Mouse (Mus musculus) embryonic facial prominence, embryonic 11.5 days (tissue): ENCODE data around the gene Zfp169. TPM values are rescaled to one million over a fixed set of nuclear protein-coding genes. Genes with fewer than 3 reads are reported as not detected.
"Not testable (repeated sequence)": the region's sequence is repeated elsewhere in the genome, so short reads cannot be mapped to it uniquely, and the experiment has no call there.

Experiments used
- ATAC-seq: fragments of 200-750 bp; cut with Nextera tagmentation; replicated peaks from 2 replicates; pipeline ENCODE4 v1.8.0; 2017; ENCODE audit warnings: low read depth; ENCODE audit not compliant: insufficient number of reproducible peaks, low FRiP score, low TSS enrichment
- DNase-seq: peaks from one replicate; pipeline ENCODE4 v3.0.0-alpha.2; 2015; ENCODE audit warnings: low spot score
- H3K27ac ChIP-seq: fragments of 300-500 bp; sonication (generic); replicated peaks from 2 replicates; pipeline ENCODE4 v1.5.1; 2014; ENCODE audit warnings: mild to moderate bottlenecking, low read depth, low read length, control low read depth
- H3K27me3 ChIP-seq: fragments of 300-500 bp; sonication (generic); 2 replicates; pipeline ENCODE4 v1.6.1; 2014; ENCODE audit warnings: mild to moderate bottlenecking, low read length, moderate library complexity, mixed read lengths; ENCODE audit not compliant: control insufficient read depth, insufficient read depth
- H3K36me3 ChIP-seq: fragments of 300-500 bp; sonication (generic); replicated peaks from 2 replicates; pipeline ENCODE4 v1.6.1; 2014; ENCODE audit warnings: low read depth, mild to moderate bottlenecking, low read length, moderate library complexity, mixed read lengths; ENCODE audit not compliant: control insufficient read depth, insufficient read depth
- H3K4me1 ChIP-seq: fragments of 300-500 bp; sonication (generic); 2 replicates; pipeline ENCODE4 v1.6.1; 2014; ENCODE audit warnings: low read length, mixed read lengths; ENCODE audit not compliant: control insufficient read depth, insufficient read depth
- H3K4me2 ChIP-seq: fragments of 300-500 bp; sonication (generic); 2 replicates; pipeline ENCODE4 v1.6.1; 2014; ENCODE audit warnings: low read depth, mild to moderate bottlenecking, control low read depth, low read length, moderate library complexity
- H3K4me3 ChIP-seq: fragments of 300-500 bp; sonication (generic); 2 replicates; pipeline ENCODE4 v1.5.1; 2014; ENCODE audit warnings: low read depth, low read length, control low read depth
- H3K9ac ChIP-seq: fragments of 300-500 bp; sonication (generic); replicated peaks from 2 replicates; pipeline ENCODE4 v1.6.1; 2014; ENCODE audit warnings: mild to moderate bottlenecking, control low read depth, low read length
- H3K9me3 ChIP-seq: fragments of 300-500 bp; sonication (generic); replicated peaks from 2 replicates; pipeline ENCODE4 v1.6.1; 2016; ENCODE audit warnings: mild to moderate bottlenecking, low read length, inconsistent platforms, mixed read lengths; ENCODE audit not compliant: control insufficient read depth
- WGBS: fragments of 180-500 bp; shearing (Covaris S2); extraction: QIAGEN DNeasy Blood & Tissue Kit; methylation state at CpG from one replicate; pipeline ENCODE4 v1.1.7; 2014; 5-methylcytosine and 5-hydroxymethylcytosine counted together
- polyA plus RNA-seq: library from polyadenylated mRNA; unstranded; fragments of >200 nt; fragmentation: Nextera tagmentation; extraction: Ambion mirVana; gene quantifications from 2 replicates; pipeline ENCODE4 v1.2.1, GENCODE M21; 2014

Gene Zfp169
- polyA plus RNA-seq, 1 experiment from 2014 or later = 7.3 TPM

DNA sequence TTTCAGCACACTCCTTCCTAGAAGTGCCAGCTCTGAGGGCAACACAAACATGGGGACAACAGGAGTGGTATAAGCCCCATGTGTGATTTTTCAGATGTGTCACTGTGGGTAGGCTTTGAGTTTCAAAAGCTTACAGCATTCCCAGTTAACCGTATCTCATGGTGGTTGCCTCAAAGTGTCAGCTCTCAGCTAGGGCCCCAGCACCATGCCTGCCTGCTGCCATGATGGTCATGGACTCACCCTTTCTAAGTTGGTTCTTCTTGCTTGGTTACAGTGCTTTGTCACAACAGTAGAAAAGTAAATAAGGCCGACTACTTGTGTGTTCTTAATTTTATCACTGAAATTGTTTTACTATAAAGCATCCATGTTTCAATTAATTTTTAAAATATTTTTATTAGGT, 18.2 kb upstream of the Zfp169 start:
- Histone ChIP-seq H3K9me3 (no peaks in the 10 kb centered on the region), H3K9ac (no peak overlapping the region), H3K4me1 (no peaks in the 10 kb centered on the region), H3K27me3 (no peaks in the 10 kb centered on the region), H3K4me3 (no peak overlapping the region), H3K4me2 (no peak overlapping the region), H3K36me3 (no peaks in the 10 kb centered on the region; the same call in 1 of the 2 replicates), H3K27ac (no peak overlapping the region)
- 81% methylated on average over 2 of the region's 2 CpGs for WGBS
- no peak for ATAC-seq
- DNase-seq = no peak

GRCm38 (mm10) chr13:48530685-48531084, 17.4 kb upstream of the Zfp169 start:
- H3K4me2 ChIP-seq = no peak overlapping the region
- no peaks in the 10 kb centered on the region for H3K4me1 ChIP-seq
- H3K27me3 ChIP-seq = no peaks in the 10 kb centered on the region
- ATAC-seq (no peak), DNase-seq (no peak)
- 71% methylated on average over 2 of the region's 2 CpGs for WGBS
- no peak overlapping the region for H3K27ac ChIP-seq
- H3K4me3 ChIP-seq = no peak overlapping the region
- no peaks in the 10 kb centered on the region; the same call in 1 of the 2 replicates for H3K36me3 ChIP-seq
- no peaks in the 10 kb centered on the region for H3K9me3 ChIP-seq
- H3K9ac ChIP-seq = no peak overlapping the region

GRCm38 (mm10) chr13:48529028-48529427, 15.8 kb upstream of the Zfp169 start:
- H3K4me1 ChIP-seq = no peaks in the 10 kb centered on the region
- no peaks in the 10 kb centered on the region; the same call in 1 of the 2 replicates for H3K36me3 ChIP-seq
- H3K9ac ChIP-seq = no peak overlapping the region
- H3K9me3 ChIP-seq = no peaks in the 10 kb centered on the region
- H3K4me2 ChIP-seq = no peak overlapping the region
- H3K27ac ChIP-seq = no peak overlapping the region
- ATAC-seq (no peak), DNase-seq (no peak)
- no peak overlapping the region for H3K4me3 ChIP-seq
- WGBS = 55% methylated on average over 2 of the region's 2 CpGs
- H3K27me3 ChIP-seq = no peaks in the 10 kb centered on the region

- no peak overlapping the region for H3K9ac ChIP-seq
- H3K4me2 ChIP-seq = no peak overlapping the region
- no peaks in the 10 kb centered on the region for H3K9me3 ChIP-seq
- no peaks in the 10 kb centered on the region for H3K27me3 ChIP-seq
- no peak overlapping the region for H3K4me3 ChIP-seq
- H3K27ac ChIP-seq = no peak overlapping the region
- H3K4me1 ChIP-seq = no peaks in the 10 kb centered on the region
- DNase-seq (peak; percentile 92), ATAC-seq (0 out of 2 replicates have a peak, but pooled peaks have one; percentile 56)
- WGBS = 52% methylated on average over 15 of the region's 15 CpGs
- H3K36me3 ChIP-seq = no peaks in the 10 kb centered on the region; the same call in 1 of the 2 replicates
Measured at GRCm38 (mm10) chr13:48528123-48528871, 15.0 kb upstream of the Zfp169 start.

GRCm38 (mm10) chr13:48525745-48526144, 12.5 kb upstream of the Zfp169 start:
- 72% methylated on average over 5 of the region's 5 CpGs for WGBS
- no peak overlapping the region for H3K9ac ChIP-seq
- H3K4me2 ChIP-seq = no peak overlapping the region
- H3K27ac ChIP-seq = no peak overlapping the region
- H3K4me1 ChIP-seq = no peaks in the 10 kb centered on the region
- no peaks in the 10 kb centered on the region for H3K36me3 ChIP-seq
- H3K9me3 ChIP-seq = no peaks in the 10 kb centered on the region
- DNase-seq = no peak
- no peak overlapping the region for H3K4me3 ChIP-seq
- no peak for ATAC-seq
- no peaks in the 10 kb centered on the region for H3K27me3 ChIP-seq

DNA sequence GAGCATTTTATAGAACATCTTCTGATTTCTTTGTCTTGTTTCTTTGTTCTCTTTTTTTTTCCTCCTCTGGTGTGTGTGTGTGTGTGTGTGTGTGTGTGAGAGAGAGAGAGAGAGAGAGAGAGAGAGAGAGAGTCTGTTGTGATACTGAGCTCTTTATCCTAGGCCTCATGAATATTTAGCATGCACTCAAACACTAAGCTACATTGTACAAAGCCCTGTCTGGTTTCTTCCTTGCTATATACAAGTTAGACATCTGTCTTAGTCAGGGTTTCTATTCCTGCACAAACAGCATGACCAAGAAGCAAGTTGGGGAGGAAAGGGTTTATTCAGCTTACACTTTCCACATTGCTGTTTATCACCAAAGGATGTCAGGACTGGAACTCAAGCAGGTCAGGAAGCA, 5.9 kb upstream of the Zfp169 start:
- H3K27ac ChIP-seq, H3K4me1 ChIP-seq, H3K9me3 ChIP-seq, H3K27me3 ChIP-seq, H3K4me2 ChIP-seq, H3K4me3 ChIP-seq, H3K9ac ChIP-seq, DNase-seq, H3K36me3 ChIP-seq, ATAC-seq: not testable (repeated sequence)

DNA sequence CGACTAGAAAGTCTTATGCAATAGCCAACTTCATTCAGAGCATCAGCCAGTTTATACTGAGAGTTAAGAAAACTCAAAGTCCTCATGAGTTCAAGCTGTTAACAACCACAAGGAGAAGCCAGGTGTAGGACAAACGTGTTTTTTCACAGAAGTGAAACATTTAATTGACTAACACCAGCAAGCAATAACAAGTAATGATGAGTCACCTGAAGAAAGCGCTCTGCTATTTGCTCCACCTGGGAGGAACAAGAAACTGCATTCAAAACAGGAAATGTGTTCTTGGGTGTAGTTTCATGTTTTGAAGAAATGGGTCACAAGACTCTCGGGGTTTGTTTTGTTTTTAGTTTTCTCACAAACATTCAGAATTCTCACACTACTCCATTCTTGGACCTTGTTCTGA, 2.6 kb upstream of the Zfp169 start:
- H3K4me1 ChIP-seq = no peaks in the 10 kb centered on the region
- H3K27me3 ChIP-seq = no peaks in the 10 kb centered on the region
- 87% methylated on average over 4 of the region's 4 CpGs for WGBS
- DNase-seq = no peak
- H3K4me3 ChIP-seq = no peak overlapping the region
- no peak overlapping the region for H3K27ac ChIP-seq
- H3K9ac ChIP-seq = no peak overlapping the region
- H3K4me2 ChIP-seq = no peak overlapping the region
- H3K36me3 ChIP-seq = no peaks in the 10 kb centered on the region
- no peak for ATAC-seq
- no peaks in the 10 kb centered on the region for H3K9me3 ChIP-seq

- Histone ChIP-seq H3K27ac (no peak overlapping the region), H3K9ac (no peak overlapping the region), H3K27me3 (no peaks in the 10 kb centered on the region), H3K36me3 (no peaks in the 10 kb centered on the region; the same call in 1 of the 2 replicates), H3K4me3 (no peak overlapping the region), H3K9me3 (no peaks in the 10 kb centered on the region), H3K4me1 (no peaks in the 10 kb centered on the region), H3K4me2 (no peak overlapping the region)
- ATAC-seq (no peak), DNase-seq (no peak)
- WGBS = 90% methylated on average over 9 of the region's 9 CpGs
Measured at GRCm38 (mm10) chr13:48508661-48509060, 4.6 kb downstream of the Zfp169 start.
